19 mouse cellular contexts compared by ENCODE assay signal in genomic region chr10:19804763-19805162, GRCm38 (mm10). TPM values are rescaled to one million over a fixed set of nuclear protein-coding genes. Genes with fewer than 3 reads are reported as not detected.
"Had no signal": no experiment of that assay in that cellular context is flagged by ENCODE, and none has a peak within 500 bp of the region (broad histone marks: within the 10 kb centered on the region; RNA-seq: fewer than 3 reads in every experiment).

No protein-coding gene starts in this region.

- H3K9ac ChIP-seq: lung, embryonic 14.5 days; midbrain, embryonic 12.5 days; neural tube, embryonic 13.5 days; neural tube, embryonic 15.5 days had no signal

- H3K4me1 ChIP-seq: midbrain, embryonic 10.5 days; midbrain, embryonic 12.5 days; neural tube, embryonic 13.5 days; neural tube, embryonic 15.5 days had no signal

- H3K27ac ChIP-seq: midbrain, embryonic 10.5 days; midbrain, embryonic 12.5 days; neural tube, embryonic 13.5 days; neural tube, embryonic 15.5 days had no signal

- H3K9me3 ChIP-seq: midbrain, embryonic 10.5 days; midbrain, embryonic 12.5 days; neural tube, embryonic 13.5 days; neural tube, embryonic 15.5 days had no signal

- H3K36me3 ChIP-seq: midbrain, embryonic 10.5 days; midbrain, embryonic 12.5 days; neural tube, embryonic 13.5 days; neural tube, embryonic 15.5 days had no signal

- H3K4me3 ChIP-seq: midbrain, embryonic 10.5 days; midbrain, embryonic 12.5 days; myocyte; neural tube, embryonic 13.5 days; neural tube, embryonic 15.5 days had no signal

- H3K4me2 ChIP-seq: lung, embryonic 14.5 days; midbrain, embryonic 12.5 days; neural tube, embryonic 13.5 days; neural tube, embryonic 15.5 days had no signal

- DNase-seq: lung, adult 18-20 months; lung, embryonic 14.5 days; lung, postnatal 10 days; lung, postnatal 4 days; midbrain, embryonic 14.5 days; retina, postnatal 1 day; right cerebral cortex, adult 18-20 months; right cerebral cortex, postnatal 25 days; right cerebral cortex, postnatal 4 days; spleen, adult 18-20 months; thymus, adult 18-20 months; thymus, postnatal 14 days; thymus, postnatal 36 days had no signal

- H3K27me3 ChIP-seq: midbrain, embryonic 12.5 days; neural tube, embryonic 13.5 days; neural tube, embryonic 15.5 days had no signal

- ATAC-seq: midbrain, embryonic 16.5 days had no signal

RNA-seq across cellular contexts. Expression of gene Slc35d3, which starts 46.5 kb away (rescaled TPM):
- polyA plus RNA-seq: myocyte had no signal
